Mouse (Mus musculus): ENCODE results near the gene Ccn1. TPM values are rescaled to one million over a fixed set of nuclear protein-coding genes. Genes with fewer than 3 reads are reported as not detected.

Gene Ccn1
- polyA plus RNA-seq, 1 experiment from 2014 or later: 4.6 TPM

DNA sequence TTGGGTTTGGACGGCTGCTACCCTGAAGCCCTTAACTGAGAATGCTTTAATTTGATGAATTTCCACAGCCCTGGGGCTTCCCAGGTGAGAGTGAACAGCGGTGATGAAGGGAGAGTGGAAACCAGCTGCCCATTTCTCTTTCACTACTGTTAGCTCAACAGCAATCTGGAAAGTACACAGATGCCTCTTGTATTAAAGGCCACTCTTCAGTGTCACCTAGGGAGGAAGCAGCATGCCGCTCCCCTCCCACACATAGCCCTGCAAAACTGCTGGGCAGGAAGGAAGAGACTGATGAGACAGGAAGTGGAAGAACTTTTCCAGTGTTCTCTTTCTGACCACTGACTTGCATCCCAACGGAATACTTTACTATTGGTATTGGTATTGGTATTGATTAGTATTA lies 36.5 kb downstream of the Ccn1 start:
- Histone ChIP-seq H3K27me3 (ENCODE audit: control insufficient read depth, insufficient read depth, low read length) (no peaks in the 10 kb centered on the region), H3K9me3 (ENCODE audit: control insufficient read depth, low read length) (no peaks in the 10 kb centered on the region), H3K4me3 (replicated peaks; ENCODE audit: low read length) (no peak overlapping the region), H3K4me1 (replicated peaks; ENCODE audit: control insufficient read depth, insufficient read depth, low read length) (peaks cover 12% of the 10 kb centered on the region; the same call in 1 of the 2 replicates), H3K4me2 (replicated peaks) (no peak overlapping the region), H3K9ac (no peak overlapping the region), H3K27ac (no peak overlapping the region), H3K36me3 (replicated peaks; ENCODE audit: control insufficient read depth, insufficient read depth) (no peaks in the 10 kb centered on the region)
- DNase-seq (ENCODE audit: low spot score): no peak
- 79% methylated on average over 4 of the region's 4 CpGs for WGBS
- ATAC-seq (ENCODE audit: low FRiP score): 0 out of 2 replicates have a peak, but pooled peaks have one; percentile 4

DNA sequence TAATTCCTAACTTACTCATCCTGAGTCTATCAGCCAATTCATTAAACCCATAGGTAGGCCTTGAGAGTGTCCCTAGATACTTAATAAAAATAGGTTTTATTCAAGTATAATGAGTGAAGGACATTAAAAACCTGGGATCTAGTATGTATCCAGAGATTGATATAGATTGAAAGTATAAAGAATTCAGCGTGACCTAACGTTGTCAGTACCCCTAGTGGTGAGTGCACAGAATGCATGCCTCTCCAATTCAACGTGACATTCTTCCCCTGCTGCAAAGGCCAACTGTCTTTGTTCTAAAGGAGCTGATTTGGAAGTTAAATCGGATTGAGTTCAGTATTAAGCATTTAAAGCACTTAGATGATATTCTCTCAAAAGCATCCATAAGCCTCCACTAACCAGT lies 37.1 kb downstream of the Ccn1 start:
- Histone ChIP-seq H3K4me1 (replicated peaks; ENCODE audit: control insufficient read depth, insufficient read depth, low read length) (peaks cover 12% of the 10 kb centered on the region; the same call in 1 of the 2 replicates), H3K27ac (no peak overlapping the region), H3K4me2 (replicated peaks) (no peak overlapping the region), H3K36me3 (replicated peaks; ENCODE audit: control insufficient read depth, insufficient read depth) (peaks cover under 1% of the 10 kb centered on the region; the same call in 1 of the 2 replicates), H3K4me3 (replicated peaks; ENCODE audit: low read length) (no peak overlapping the region), H3K27me3 (ENCODE audit: control insufficient read depth, insufficient read depth, low read length) (no peaks in the 10 kb centered on the region), H3K9ac (no peak overlapping the region), H3K9me3 (ENCODE audit: control insufficient read depth, low read length) (no peaks in the 10 kb centered on the region)
- WGBS: 21% methylated on average over 4 of the region's 4 CpGs
- ATAC-seq (ENCODE audit: low FRiP score) (no peak; the same call in 1 of the 2 replicates), DNase-seq (ENCODE audit: low spot score) (peak; percentile 78)

- peaks cover 38% of the 10 kb centered on the region for H3K36me3 ChIP-seq (replicated peaks; ENCODE audit: control insufficient read depth, insufficient read depth)
- H3K27me3 ChIP-seq (ENCODE audit: control insufficient read depth, insufficient read depth, low read length): no peaks in the 10 kb centered on the region
- no peak for DNase-seq (ENCODE audit: low spot score)
- H3K4me3 ChIP-seq (replicated peaks; ENCODE audit: low read length): no peak overlapping the region
- no peak for ATAC-seq (ENCODE audit: low FRiP score)
- no peak overlapping the region for H3K27ac ChIP-seq
- H3K4me1 ChIP-seq (replicated peaks; ENCODE audit: control insufficient read depth, insufficient read depth, low read length): no peaks in the 10 kb centered on the region
- H3K9me3 ChIP-seq (ENCODE audit: control insufficient read depth, low read length): no peaks in the 10 kb centered on the region
- H3K4me2 ChIP-seq (replicated peaks): no peak overlapping the region
- WGBS: 95% methylated on average over 5 of the region's 5 CpGs
- no peak overlapping the region for H3K9ac ChIP-seq
Measured at GRCm38 (mm10) chr3:145608320-145608719, 41.5 kb downstream of the Ccn1 start.

- WGBS: 90% methylated on average over 5 of the region's 5 CpGs
- no peaks in the 10 kb centered on the region for H3K27me3 ChIP-seq (ENCODE audit: control insufficient read depth, insufficient read depth, low read length)
- no peak overlapping the region for H3K4me2 ChIP-seq (replicated peaks)
- H3K9ac ChIP-seq: no peak overlapping the region
- no peaks in the 10 kb centered on the region for H3K9me3 ChIP-seq (ENCODE audit: control insufficient read depth, low read length)
- DNase-seq (ENCODE audit: low spot score): no peak
- H3K27ac ChIP-seq: no peak overlapping the region
- peaks cover 3% of the 10 kb centered on the region; the same call in 1 of the 2 replicates for H3K4me1 ChIP-seq (replicated peaks; ENCODE audit: control insufficient read depth, insufficient read depth, low read length)
- peaks cover 59% of the 10 kb centered on the region for H3K36me3 ChIP-seq (replicated peaks; ENCODE audit: control insufficient read depth, insufficient read depth)
- no peak overlapping the region for H3K4me3 ChIP-seq (replicated peaks; ENCODE audit: low read length)
- no peak for ATAC-seq (ENCODE audit: low FRiP score)
Measured at GRCm38 (mm10) chr3:145605437-145606123, 44.2 kb downstream of the Ccn1 start.

GRCm38 (mm10) chr3:145602410-145603206 lies 47.2 kb downstream of the Ccn1 start:
- ATAC-seq (ENCODE audit: low FRiP score) (no peak; the same call in 1 of the 2 replicates), DNase-seq (ENCODE audit: low spot score) (no peak)
- H3K4me2 ChIP-seq (replicated peaks): no peak overlapping the region
- H3K36me3 ChIP-seq (replicated peaks; ENCODE audit: control insufficient read depth, insufficient read depth): peaks cover 85% of the 10 kb centered on the region
- peaks cover 3% of the 10 kb centered on the region; the same call in 1 of the 2 replicates for H3K4me1 ChIP-seq (replicated peaks; ENCODE audit: control insufficient read depth, insufficient read depth, low read length)
- no peak overlapping the region for H3K4me3 ChIP-seq (replicated peaks; ENCODE audit: low read length)
- WGBS: 63% methylated on average over 11 of the region's 11 CpGs
- H3K9me3 ChIP-seq (ENCODE audit: control insufficient read depth, low read length): no peaks in the 10 kb centered on the region
- 0 out of 2 replicates have a peak overlapping the region, but pooled peaks have one; percentile 27 for H3K27ac ChIP-seq
- no peaks in the 10 kb centered on the region for H3K27me3 ChIP-seq (ENCODE audit: control insufficient read depth, insufficient read depth, low read length)
- H3K9ac ChIP-seq: no peak overlapping the region

DNA sequence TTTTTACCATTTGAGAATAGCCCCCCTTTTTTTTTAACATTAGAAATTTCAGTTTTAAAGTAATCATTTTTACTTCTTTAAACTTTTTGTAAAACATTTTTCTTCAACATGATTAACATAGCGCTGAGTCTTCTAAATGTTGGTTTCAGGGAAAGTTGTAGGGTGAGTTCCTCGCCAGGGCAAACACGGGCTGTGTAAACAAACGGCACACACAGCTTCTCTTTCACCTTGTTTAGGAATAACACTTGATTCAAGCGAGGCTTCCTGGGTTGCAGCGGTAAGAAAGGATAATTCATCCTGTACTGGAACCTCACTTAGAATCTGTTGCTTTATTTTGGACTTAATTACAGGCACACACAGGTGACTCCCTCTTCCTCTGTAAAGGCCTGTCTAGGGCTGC lies 48.4 kb downstream of the Ccn1 start:
- Histone ChIP-seq H3K4me2 (replicated peaks) (no peak overlapping the region), H3K27ac (no peak overlapping the region), H3K36me3 (replicated peaks; ENCODE audit: control insufficient read depth, insufficient read depth) (peaks cover 79% of the 10 kb centered on the region), H3K27me3 (ENCODE audit: control insufficient read depth, insufficient read depth, low read length) (no peaks in the 10 kb centered on the region), H3K9me3 (ENCODE audit: control insufficient read depth, low read length) (no peaks in the 10 kb centered on the region), H3K4me3 (replicated peaks; ENCODE audit: low read length) (no peak overlapping the region), H3K9ac (no peak overlapping the region), H3K4me1 (replicated peaks; ENCODE audit: control insufficient read depth, insufficient read depth, low read length) (peaks cover 3% of the 10 kb centered on the region; the same call in 1 of the 2 replicates)
- no peak for ATAC-seq (ENCODE audit: low FRiP score)
- DNase-seq (ENCODE audit: low spot score): no peak
- WGBS: 82% methylated on average over 6 of the region's 6 CpGs

- peaks cover 81% of the 10 kb centered on the region for H3K36me3 ChIP-seq (replicated peaks; ENCODE audit: control insufficient read depth, insufficient read depth)
- WGBS: 95% methylated on average over 6 of the region's 6 CpGs
- H3K4me1 ChIP-seq (replicated peaks; ENCODE audit: control insufficient read depth, insufficient read depth, low read length): peaks cover 3% of the 10 kb centered on the region; the same call in 1 of the 2 replicates
Measured at GRCm38 (mm10) chr3:145600801-145601200, 49.0 kb downstream of the Ccn1 start.

GRCm38 (mm10) chr3:145599059-145599458 lies 50.7 kb downstream of the Ccn1 start:
- ATAC-seq (ENCODE audit: low FRiP score) (no peak), DNase-seq (ENCODE audit: low spot score) (no peak)
- Histone ChIP-seq H3K9me3 (ENCODE audit: control insufficient read depth, low read length) (no peaks in the 10 kb centered on the region), H3K36me3 (replicated peaks; ENCODE audit: control insufficient read depth, insufficient read depth) (peaks cover 79% of the 10 kb centered on the region), H3K9ac (no peak overlapping the region), H3K27ac (no peak overlapping the region), H3K4me2 (replicated peaks) (no peak overlapping the region), H3K4me1 (replicated peaks; ENCODE audit: control insufficient read depth, insufficient read depth, low read length) (peaks cover 3% of the 10 kb centered on the region; the same call in 1 of the 2 replicates), H3K27me3 (ENCODE audit: control insufficient read depth, insufficient read depth, low read length) (no peaks in the 10 kb centered on the region), H3K4me3 (replicated peaks; ENCODE audit: low read length) (no peak overlapping the region)
- 98% methylated on average over 7 of the region's 7 CpGs for WGBS

More at GRCm38 (mm10) chr3:145600801-145601200, 49.0 kb downstream of the Ccn1 start:
- H3K27ac ChIP-seq: no peak overlapping the region
- no peak overlapping the region for H3K4me3 ChIP-seq (replicated peaks; ENCODE audit: low read length)
- no peak overlapping the region for H3K9ac ChIP-seq
- DNase-seq (ENCODE audit: low spot score) (no peak), ATAC-seq (ENCODE audit: low FRiP score) (no peak)
- no peaks in the 10 kb centered on the region for H3K9me3 ChIP-seq (ENCODE audit: control insufficient read depth, low read length)
- H3K27me3 ChIP-seq (ENCODE audit: control insufficient read depth, insufficient read depth, low read length): no peaks in the 10 kb centered on the region
- no peak overlapping the region for H3K4me2 ChIP-seq (replicated peaks)
